Mouse (Mus musculus): ENCODE measurements around the gene Tardbp.
A peak's percentile ranks its signal among the peaks of the same experiment; 100 is the strongest.

The Tardbp gene

DNA sequence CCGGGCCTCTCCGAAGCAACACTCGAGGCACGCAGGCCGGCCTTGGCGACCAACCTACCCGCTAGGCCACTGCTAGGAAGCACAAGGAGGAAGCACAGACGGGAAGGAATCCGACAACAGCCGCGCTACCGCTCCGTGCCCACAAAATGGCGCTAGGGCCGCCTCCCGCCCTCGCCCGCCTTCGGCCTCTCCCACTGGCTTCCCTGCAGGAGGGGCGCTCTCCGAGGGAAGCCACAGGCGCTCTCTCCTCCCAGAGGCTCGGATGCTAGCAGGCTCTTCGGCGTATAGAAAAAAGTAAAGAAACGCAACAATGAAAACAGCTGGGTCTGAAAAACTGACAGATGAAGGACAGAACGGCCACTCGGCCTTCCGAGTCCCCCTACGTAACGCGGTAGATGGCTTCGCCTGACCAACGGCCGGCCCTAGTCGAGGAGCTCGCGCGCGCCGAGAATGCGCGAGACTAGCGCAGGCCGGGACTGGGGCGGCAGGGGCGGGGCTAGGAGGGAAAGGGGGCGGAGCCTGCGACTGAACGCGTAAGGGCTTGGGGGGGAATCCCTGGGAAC, at the start of gene Tardbp:
Tardbp (minus strand) TSS at position 397 of the 563 bp plus-strand sequence.
- peak; percentile 94 for ATAC-seq (ENCODE audit: low TSS enrichment)

DNA sequence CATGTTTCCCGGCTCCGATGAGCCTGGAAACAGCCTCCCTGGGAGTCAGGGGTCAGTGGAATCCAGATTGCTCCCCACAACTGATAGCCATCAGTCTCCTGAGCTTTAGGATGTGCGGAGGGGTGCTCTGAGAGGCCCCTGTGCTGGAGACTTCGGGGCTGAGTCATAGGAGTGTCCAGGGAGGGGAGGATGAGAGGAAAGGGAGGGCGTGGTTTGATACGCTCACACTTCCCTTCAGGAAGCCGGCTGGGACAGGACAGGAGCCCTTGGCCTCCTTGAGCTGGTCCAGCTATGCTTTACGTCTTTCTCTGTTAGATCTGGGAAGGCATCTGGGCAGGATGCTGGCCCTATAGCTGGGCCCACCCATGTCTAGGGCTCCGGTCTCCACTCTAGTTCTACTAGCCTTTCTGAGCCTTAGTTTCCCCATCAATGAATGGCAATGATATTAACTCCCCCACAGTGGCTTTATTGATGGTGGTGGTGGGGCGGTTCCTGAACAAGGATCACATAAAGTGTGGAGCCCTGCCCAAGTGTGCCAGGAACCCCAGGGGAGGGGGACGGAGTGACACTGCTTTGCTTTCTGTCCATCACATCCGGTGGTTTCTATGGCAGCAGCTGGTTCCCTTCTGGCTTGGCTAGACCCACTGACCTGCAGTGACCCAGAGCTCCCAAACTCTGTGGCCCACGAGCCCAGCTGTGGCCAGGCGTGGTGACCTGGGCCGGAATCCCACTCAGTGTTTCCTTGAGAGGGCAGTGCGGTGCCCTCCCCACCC, 49.6 kb upstream of the Tardbp start:
- ATAC-seq (ENCODE audit: low TSS enrichment): no peak

DNA sequence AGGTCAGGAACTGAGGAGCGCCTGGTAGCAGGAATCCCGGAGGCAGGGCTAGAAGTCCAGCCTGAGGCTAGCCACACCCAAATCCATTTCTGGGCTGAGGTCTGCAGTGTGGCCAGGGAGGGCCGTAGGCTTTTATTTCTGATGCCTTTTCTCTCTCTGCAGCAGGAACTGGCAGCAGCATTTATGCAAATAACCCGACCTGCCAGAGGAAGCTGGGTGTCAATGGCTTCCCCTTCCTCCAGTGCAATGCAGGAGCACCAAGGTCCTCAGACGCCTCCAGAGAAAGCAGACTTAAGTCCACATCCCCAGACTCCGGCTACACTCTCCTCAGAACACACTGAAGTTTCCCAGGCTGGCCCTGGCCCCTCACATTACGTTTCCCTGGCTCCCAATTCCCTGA, 48.2 kb upstream of the Tardbp start:
- ATAC-seq (ENCODE audit: low TSS enrichment): no peak

DNA sequence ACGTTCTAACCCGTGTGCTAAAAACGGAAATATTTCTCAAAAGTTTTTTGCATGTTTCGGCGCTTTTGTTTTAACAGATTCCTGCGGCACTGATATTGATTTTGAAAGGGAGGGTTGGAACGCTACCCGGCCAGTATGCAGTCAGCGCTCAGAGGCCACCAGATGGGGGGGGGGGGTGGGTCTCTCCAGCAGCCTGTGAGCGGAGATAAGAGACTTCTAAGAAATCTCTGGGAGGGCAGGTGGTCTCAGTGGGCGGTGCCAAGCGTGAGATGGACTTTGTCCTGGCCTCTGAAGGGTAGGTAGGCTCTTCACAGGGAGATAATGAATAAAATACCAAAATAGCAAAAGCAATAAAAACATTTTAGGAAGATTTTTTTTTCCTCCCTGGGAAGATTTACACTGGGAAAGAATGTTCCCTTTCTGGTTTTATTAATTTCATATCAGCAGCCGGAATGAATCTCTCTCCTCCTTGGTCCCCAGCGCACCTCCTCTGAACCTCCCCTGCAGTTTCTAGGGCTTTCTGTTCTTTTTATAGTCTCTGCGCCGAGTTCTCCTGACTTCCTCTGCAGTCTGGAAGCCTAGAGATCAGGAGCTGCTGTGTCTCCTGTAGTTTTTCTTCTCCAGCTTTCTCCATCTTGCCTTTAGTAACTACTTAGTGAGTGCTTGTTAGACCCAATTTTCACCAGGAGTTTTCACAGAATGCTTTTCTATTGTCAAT, 44.6 kb upstream of the Tardbp start:
- peak; percentile 70; the same call in 1 of the 2 replicates for ATAC-seq (ENCODE audit: low TSS enrichment)

DNA sequence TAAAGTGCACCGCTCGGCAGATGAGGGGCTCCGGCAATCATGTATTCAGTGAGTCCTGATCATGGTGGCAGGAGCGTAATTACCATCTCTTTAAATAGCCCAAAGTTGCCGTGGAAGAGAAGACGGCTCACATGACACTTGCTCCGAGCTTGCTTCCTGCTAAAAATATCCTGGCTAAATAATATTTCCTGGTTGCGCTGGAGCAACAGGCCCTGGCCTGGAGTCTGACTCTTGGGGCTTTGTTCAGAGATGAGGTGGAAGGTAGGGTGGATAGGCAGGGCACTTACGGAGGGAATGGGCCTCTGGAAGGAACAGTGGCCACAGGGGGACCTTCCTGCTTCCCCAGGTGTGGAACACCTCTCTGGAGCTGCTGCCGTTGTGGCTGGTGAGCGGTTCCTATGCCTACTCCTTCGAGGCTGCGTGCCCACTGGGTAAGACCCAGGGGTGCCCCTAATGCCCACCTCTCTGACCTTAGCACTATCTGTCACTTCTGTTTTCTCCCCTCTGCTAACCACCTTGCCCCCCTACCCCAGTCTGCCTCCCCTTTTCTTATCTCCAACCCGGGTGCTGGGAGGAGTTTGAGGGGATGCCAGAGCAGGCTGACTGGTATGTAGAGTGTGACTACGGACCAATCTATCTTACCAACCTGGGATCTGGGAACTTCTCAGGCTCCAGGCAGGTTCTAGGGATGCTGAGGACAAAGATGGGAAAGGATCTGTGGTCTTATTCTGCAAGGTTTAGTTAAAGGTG, 40.4 kb upstream of the Tardbp start:
- no peak for ATAC-seq (ENCODE audit: low TSS enrichment)

DNA sequence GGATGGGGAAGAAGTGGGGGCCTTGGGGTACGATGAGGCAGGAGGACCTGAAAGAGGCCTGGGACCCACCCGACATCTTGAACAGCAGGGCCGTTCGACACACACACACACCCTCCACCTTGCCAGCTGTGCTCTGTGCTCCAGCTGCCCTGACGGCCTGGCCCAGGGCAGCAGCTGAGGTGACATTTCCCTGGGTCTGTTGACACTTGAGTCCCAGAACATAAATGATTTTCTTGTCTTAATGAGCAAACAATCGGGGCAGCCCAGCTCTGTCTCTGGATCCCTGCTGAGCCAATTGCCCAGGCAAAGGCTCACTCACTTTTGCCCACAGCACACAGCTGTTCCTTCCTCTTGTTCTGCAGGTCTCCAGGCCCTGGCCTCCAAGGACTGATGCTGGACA, 37.2 kb upstream of the Tardbp start:
- no peak for ATAC-seq (ENCODE audit: low TSS enrichment)

DNA sequence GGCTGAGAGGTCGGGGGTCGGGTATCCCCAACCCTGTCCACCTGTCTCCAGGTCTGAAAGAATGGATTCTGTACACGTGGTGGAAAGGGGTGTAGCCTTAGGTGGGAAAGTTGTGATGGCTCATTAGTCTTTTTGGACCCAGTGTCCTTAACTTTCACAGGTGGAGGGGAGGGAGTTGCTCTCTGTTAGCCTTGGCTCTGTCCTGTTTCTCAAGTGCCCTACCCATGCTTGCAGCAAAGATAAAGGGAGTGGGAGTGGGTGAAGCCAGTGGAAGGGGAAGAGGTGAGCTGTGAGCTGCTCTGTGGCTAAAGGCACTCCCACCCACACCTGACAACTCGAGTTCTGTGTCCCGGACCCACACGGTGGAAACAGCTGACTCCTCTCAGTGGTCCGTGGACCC, 36.5 kb upstream of the Tardbp start:
- ATAC-seq (ENCODE audit: low TSS enrichment): no peak

DNA sequence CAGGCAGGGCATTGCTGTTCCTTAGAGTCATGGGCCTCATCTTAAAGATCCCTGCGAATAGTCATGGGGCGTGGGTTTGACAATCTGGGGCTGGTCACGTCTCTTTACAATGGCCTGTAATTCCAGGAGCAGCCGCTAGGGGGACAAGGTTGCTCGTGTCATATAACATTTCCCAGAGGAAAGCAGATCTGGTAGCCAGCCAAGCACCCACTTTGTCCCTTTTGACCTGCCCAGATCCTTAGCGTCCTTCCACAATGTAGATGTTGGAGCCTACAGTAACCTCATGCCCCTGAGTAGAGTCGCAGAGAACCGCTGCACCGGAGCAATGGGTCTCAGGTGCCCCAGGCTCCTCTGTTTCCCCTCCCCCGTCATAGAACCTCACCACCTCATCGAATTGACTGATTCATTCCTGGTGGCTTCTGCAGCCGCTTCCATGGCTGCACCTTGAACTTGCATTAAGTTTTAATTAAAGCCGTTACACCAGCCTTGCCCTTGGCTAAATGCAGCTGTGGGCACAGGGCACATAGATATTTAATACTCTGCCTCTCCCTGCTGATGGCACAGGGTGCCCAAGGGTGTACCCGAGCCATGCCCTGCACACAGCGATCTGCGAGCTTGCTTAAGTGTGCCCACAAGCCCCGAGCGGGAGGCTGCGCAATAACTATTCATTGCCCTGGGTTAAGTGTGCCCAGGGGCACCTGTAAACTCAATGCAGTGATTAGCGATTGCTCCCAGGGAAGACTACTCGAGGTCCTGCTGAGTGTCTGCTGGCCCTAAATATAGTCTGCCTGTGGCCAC, 35.5 kb upstream of the Tardbp start:
- ATAC-seq (ENCODE audit: low TSS enrichment): no peak

DNA sequence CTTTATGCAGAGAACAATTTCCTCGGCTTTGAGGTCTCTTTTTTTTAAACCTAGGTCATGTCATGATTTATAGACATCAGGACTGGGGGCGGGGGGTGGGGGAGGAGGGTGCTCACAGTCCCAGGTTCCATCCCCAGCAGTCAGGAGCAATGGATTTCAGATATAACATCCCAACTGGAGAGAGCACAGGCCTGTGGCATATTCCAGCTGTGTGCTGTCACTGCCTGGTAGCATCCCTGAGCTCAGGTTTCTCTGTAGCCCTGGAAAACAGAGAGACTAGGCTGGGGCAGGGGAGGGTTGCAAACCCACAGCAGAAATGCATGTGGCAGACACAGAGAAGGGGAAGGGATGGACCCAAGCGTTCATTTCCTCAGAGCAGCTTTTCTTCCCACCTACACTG, 33.4 kb upstream of the Tardbp start:
- no peak for ATAC-seq (ENCODE audit: low TSS enrichment)

DNA sequence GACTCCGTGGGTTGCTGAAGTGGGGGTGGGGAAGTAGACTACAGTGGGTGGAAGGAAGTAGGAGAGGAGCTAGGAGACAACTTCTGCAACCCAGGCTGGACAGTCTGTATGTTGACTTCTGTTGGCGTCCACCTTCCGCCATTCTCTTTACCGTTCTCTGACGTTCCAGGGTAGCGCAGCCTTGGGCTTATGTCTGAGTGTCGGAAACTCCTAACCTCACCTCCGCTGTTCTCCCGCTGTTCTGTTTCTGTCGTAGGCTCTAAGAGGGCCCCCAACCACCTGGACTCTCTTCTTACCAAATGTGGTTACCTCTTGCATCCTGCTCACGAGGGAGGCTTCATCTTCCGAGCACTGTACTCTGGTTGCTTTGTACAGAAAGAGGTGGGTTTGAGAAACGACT, 31.0 kb upstream of the Tardbp start:
- no peak for ATAC-seq (ENCODE audit: low TSS enrichment)

DNA sequence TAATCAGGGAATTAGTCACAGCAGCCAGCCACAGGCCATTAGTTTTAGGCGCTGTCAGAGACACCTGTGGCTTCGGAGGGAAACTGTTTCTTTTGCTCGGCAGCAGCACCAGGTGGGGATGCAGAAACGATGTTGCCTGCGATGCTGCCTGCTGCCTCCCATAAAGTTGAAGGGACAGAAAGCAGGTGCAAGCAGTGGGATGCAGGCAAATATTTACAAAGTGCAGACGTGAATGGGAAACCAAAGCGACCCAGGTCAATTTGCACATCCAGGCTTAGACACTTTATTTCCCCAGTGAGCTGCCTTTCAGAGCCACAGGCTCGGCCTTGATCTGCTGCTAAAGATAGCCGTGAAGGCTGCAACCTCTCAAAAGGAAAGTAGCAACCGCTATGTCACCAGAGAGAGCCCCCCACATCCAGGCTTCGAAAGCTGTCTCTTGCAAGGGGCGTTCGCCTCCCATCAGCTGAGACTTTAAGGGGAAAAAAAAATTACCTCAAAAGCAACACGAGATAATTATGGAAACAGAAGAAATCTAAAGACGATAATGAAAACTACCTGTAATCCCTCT, 30.0 kb upstream of the Tardbp start:
- no peak for ATAC-seq (ENCODE audit: low TSS enrichment)

DNA sequence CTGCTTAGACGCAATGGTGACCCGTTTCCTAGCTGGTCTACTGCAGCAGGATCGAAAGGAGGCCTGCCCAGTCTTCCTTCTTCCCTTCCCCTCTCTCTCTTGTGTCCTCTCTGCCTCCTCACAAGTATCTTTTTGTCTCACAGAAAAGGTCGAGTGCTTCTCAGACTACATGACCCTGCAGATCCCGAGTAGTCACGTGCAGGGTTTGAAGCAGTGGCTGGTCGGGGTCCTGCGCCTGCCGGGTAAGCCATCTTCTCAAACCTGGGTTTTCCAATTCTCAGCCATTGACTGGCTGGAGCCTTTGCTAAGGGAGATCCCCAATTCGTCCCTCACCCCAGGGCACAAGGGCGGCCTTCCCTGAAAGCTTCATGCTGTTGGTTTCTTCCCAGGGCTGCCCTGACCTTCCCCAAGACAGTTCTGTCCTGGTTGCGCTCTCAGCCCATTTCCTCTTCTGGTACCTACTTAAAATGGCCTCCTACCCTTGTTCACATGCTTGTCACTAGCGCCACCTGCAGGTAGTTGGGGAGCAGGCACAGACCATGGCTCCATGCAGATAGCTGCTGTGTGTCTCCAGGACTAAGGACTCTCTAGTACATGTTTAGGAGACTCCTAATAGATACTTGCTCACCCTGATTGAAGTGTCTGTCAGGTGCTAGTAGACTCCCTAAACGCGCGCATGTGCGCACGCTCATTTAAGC, 28.0 kb upstream of the Tardbp start:
- ATAC-seq (ENCODE audit: low TSS enrichment): no peak

DNA sequence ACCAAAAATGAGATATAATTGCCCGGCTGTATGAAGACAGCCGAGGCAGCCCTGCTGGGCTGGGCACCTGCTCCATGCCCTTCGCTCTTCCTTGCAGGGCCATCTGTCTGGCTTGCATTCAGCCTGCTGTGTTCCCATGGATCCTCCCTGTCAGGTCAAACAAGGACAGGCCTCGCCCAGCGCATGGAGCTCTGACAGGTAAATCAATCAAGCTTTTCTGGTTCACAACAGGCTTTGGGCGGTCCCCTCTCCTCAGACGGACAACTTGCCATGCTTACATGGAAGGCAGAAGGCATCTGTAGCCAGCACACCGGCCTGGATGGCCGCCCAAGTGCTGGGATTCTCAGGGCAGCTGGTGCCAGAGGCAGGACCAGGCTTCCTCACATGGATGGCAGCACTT, 24.2 kb upstream of the Tardbp start:
- no peak for ATAC-seq (ENCODE audit: low TSS enrichment)

DNA sequence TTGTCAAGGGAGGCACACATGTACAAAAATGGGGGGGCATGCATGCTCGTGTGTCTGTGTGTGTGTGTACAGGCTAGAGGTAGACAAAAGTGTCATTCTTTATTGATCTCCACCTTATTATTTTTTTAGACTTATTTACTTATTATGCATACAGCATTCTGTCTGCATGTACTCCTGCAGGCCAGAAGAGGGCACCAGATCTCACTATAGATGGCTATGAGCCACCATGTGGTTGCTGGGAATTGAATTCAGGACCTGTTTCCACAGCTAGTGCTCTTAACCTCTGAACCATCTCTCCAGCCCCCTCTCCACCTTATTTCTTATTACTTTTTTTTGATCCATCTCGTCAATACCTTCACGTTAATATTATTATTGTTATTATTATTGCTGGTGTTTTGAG, 22.5 kb upstream of the Tardbp start:
- ATAC-seq (ENCODE audit: low TSS enrichment): no peak

DNA sequence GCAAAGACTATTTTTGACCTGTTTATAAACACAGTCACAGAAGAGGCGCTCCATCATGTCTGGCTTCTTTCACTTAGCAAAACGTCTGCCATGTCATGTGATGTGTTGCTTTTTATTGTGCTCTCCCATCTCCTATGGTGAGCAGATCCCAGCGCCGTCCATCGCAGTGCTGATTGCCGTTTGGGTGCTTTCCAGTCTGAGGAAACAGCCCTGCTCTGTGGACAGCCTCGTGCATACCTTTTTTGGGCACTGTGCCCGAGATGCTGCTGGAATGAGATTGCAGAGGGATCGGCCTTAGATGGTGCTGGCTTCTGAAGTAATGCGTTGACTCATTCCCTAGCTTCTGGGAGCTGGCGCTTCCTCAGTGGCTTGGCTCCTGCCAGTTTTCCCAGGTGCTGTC, 19.8 kb upstream of the Tardbp start:
- ATAC-seq (ENCODE audit: low TSS enrichment): peak; percentile 70

DNA sequence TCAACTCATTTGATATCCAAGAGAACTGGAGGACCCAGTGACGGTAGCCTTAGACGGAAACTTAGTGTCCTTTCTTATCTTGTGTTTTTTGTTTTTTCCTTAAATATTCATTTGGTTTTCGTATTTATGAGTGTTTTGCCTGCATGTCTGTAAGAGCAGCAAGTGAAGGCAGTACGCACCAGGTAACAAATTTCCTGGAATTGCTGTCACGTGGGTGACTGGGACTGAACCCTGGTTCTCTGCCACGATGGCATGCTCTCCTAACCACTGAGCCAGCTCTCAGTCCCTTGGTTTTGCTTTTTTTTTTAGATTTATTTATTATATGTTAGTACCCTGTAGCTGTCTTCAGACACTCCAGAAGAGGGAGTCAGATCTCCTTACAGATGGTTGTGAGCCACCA, 18.1 kb upstream of the Tardbp start:
- ATAC-seq (ENCODE audit: low TSS enrichment): no peak

DNA sequence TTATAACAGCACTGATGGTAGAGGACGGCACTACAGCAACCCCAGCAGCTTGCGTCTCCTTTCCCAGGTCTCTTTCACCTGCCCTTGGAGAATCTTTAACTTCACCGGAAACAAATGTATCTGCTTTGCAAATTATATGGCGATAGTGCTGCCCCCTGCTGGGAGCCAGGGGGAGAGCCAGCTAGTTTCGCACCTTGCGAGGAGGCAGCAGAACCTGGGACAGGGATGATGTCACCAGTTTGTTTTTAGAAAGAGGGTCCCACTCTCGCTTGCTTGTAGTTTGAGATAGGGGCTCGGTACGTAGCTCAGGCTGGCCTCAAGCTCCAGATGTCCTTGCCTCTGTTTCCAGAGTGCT, 17.3 kb upstream of the Tardbp start:
- peak; percentile 67; the same call in 1 of the 2 replicates for ATAC-seq (ENCODE audit: low TSS enrichment)

DNA sequence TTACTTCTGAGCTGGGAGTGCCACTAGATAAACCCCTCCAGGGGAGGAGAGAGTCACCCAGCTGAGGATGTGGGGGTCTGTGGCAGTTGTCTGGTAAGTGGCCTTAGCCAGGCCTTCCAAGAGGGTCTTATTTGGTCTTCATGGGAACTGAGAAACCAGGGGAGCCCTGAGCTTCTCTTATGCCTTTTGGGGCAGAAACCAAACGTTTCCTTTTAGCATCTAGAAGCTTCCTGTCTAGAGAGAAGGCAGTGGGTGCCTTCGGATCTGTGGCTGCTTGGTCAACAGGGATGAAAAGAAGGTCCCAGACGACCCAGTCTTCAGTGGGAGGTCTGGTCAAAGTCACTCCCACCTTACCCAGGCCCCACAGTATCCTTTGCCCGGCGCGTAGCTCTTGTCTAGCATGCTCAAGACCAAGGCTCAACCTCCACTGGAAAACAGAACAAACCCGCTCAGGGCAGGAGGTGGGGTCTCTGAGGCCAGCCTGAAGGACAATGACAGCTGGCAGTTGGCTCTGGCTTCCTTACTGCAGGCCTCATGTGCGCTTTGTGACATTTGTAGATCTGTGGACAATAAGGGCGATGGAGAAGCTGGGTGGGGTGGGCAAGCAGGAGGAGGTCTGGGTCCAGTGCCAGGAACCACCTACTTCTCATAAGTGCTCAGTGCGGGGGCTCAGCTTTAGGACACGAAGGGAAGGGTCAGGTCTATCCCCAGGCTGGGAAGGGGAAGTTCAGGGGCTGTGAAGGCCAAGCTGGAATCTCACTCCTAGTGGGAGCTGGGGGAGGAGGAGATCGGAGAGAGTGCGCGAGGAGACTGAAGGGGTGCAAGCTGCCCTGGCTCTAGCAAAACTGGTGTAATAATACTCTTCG, 16.7 kb upstream of the Tardbp start, which contains the start of gene Gm572:
Gm572 (plus strand) TSS at position 27 of the 866 bp plus-strand sequence.
- peak; percentile 57; the same call in 1 of the 2 replicates for ATAC-seq (ENCODE audit: low TSS enrichment)

DNA sequence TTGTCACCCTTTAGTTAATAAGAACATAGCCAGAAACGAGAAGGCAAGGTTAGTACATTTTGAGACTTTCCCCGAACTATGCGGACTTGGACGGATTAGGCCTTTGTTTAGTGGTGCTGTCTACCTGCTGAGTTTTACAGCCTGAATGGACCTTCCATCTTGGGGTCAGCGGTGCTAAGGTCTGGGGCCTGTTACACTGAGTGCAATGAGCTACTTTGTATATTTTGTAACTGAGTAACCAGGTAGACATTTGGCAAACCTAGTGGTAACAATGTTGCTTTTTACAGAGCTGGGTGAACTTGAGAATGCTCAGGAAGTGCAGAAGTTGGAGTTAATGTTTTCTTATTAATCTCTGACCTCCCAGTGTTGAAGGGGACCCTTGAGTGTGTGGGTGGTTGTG, 14.3 kb upstream of the Tardbp start:
- no peak for ATAC-seq (ENCODE audit: low TSS enrichment)

DNA sequence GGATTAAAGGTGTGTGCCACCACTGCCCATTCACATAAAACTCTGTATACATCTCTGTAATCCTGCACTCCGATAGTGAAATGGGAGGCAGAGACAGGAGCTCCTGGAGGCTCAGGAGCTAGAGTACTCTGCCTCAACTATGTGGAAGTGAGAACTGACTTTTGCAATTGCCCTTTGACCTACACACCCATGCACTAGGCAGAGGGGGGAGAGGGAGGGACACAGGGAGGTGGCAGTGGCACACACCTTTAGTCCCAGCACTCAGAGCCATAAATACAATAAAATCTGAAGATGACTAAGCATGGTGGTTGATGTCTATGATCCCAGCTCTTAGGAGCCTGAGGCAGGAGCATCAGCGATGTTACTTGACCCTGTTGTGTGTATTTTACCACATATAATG, 12.6 kb upstream of the Tardbp start:
- ATAC-seq (ENCODE audit: low TSS enrichment): no peak
